Mouse (Mus musculus) small intestine, adult 2 months (tissue): ENCODE data around the gene Rpa1. TPM values are rescaled to one million over a fixed set of nuclear protein-coding genes. Genes with fewer than 3 reads are reported as not detected.

Source experiments
- H3K27ac ChIP-seq: fragments of 200-500 bp; 2 replicates; pipeline ENCODE4 v1.5.1; 2012; ENCODE audit warnings: low read depth, low read length, control low read depth, inconsistent platforms; ENCODE audit not compliant: insufficient read depth
- H3K27me3 ChIP-seq: fragments of 200-500 bp; 2 replicates; pipeline ENCODE4 v1.6.1; 2012; ENCODE audit warnings: mild to moderate bottlenecking, moderate library complexity, low read length, inconsistent platforms; ENCODE audit not compliant: control insufficient read depth, insufficient read depth
- H3K36me3 ChIP-seq: fragments of 200-500 bp; 2 replicates; pipeline ENCODE4 v1.6.1; 2012; ENCODE audit warnings: mild to moderate bottlenecking, low read length, control low read depth, inconsistent platforms; ENCODE audit not compliant: control insufficient read depth, insufficient read depth
- H3K4me1 ChIP-seq: fragments of 200-500 bp; 2 replicates; pipeline ENCODE4 v1.6.1; 2012; ENCODE audit warnings: low read length, inconsistent platforms, mixed read lengths; ENCODE audit not compliant: control insufficient read depth, insufficient read depth, insufficient read length
- H3K4me3 ChIP-seq: fragments of 200-500 bp; 2 replicates; pipeline ENCODE4 v1.5.1; 2012; ENCODE audit warnings: low read depth, mild to moderate bottlenecking, control low read depth, inconsistent platforms, low read length, moderate library complexity
- CTCF ChIP-seq: fragments of 200-500 bp; IDR thresholded peaks from 2 replicates; pipeline ENCODE4 v1.5.1; 2012; ENCODE audit warnings: low read depth, mild to moderate bottlenecking, control low read depth, inconsistent platforms, low read length, moderate library complexity, mixed read lengths; ENCODE audit not compliant: insufficient replicate concordance, insufficient read length; ENCODE audit errors: extremely low read depth
- POLR2A ChIP-seq: fragments of 200-500 bp; IDR thresholded peaks from 2 replicates; pipeline ENCODE4 v1.6.1; 2012; ENCODE audit warnings: low read depth, mild to moderate bottlenecking, control low read depth, inconsistent platforms, low read length, moderate library complexity
- WGBS: fragments of 180-500 bp; shearing (Covaris S2); methylation state at CpG from one replicate; pipeline ENCODE4 v1.1.7; 2018; 5-methylcytosine and 5-hydroxymethylcytosine counted together
- polyA plus RNA-seq: library from polyadenylated mRNA; depleted of rRNA; stranded (reverse); fragments of >200 nt; gene quantifications from 2 replicates; pipeline ENCODE4 v1.2.3, GENCODE M21; 2012

Rpa1 gene
- polyA plus RNA-seq, 1 experiment = 8.7 TPM

GRCm38 (mm10) chr11:75293852-75294361 lies 54.2 kb downstream of the Rpa1 start:
- no peak overlapping the region for H3K27ac ChIP-seq
- H3K4me1 ChIP-seq = peaks cover 10% of the 10 kb centered on the region
- 23% methylated on average over 21 of the region's 21 CpGs for WGBS
- H3K36me3 ChIP-seq = no peaks in the 10 kb centered on the region
- H3K27me3 ChIP-seq = no peaks in the 10 kb centered on the region; the same call in none of the 2 replicates
- H3K4me3 ChIP-seq = peak overlapping the region; percentile 16; the same call in 1 of the 2 replicates
- no peak for TF ChIP-seq CTCF
- no peak for TF ChIP-seq POLR2A

GRCm38 (mm10) chr11:75292281-75292680 lies 55.8 kb downstream of the Rpa1 start:
- no peaks in the 10 kb centered on the region for H3K36me3 ChIP-seq
- H3K4me1 ChIP-seq = peaks cover 10% of the 10 kb centered on the region
- H3K27ac ChIP-seq = no peak overlapping the region
- no peaks in the 10 kb centered on the region; the same call in none of the 2 replicates for H3K27me3 ChIP-seq
- WGBS = 93% methylated on average over 7 of the region's 7 CpGs
- no peak overlapping the region for H3K4me3 ChIP-seq
- no peak for TF ChIP-seq POLR2A
- TF ChIP-seq CTCF = no peak

DNA sequence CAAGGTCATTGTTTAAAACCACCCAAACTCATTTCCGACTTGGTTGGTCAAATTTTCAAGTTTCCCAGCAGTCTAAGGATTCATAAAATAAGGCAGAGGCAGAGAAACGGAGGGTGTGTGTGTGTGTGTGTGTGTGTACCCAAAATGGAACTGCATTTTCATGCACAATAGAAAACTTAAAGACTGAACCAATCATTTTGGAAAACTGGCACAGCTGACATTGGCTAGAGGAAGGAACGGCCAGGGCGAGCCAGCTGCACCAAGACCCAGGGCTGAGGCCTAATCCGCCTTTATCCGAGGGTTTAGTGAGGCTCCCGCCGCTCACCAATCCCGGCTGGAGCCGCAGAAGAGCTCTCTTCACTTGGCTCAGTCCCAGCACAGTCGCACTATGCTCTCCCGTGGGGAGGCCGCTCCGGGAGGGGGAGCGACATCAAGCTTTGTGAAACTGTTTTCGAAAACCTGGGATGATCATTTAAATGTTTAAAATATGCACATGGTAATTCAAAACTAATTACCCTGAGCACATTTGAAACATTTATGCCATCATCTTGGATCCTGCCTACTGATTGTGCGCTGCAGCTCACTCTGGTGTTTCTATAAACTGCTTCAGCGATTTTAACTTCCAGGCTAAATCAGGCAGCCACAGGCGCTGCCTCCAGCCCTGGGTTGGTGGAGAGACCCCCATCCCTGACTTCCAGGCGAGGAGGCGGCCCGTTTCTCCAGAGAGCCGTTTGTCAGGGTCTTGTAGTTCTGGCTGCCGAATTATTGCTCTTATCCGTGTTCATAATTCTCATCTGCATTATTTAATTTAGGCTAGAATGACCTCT lies 56.5 kb downstream of the Rpa1 start:
- TF ChIP-seq POLR2A (no peak), CTCF (no peak)
- Histone ChIP-seq H3K36me3 (no peaks in the 10 kb centered on the region), H3K27me3 (no peaks in the 10 kb centered on the region; the same call in none of the 2 replicates), H3K4me1 (peaks cover 10% of the 10 kb centered on the region), H3K4me3 (no peak overlapping the region), H3K27ac (no peak overlapping the region)
- WGBS = 70% methylated on average over 25 of the region's 25 CpGs

DNA sequence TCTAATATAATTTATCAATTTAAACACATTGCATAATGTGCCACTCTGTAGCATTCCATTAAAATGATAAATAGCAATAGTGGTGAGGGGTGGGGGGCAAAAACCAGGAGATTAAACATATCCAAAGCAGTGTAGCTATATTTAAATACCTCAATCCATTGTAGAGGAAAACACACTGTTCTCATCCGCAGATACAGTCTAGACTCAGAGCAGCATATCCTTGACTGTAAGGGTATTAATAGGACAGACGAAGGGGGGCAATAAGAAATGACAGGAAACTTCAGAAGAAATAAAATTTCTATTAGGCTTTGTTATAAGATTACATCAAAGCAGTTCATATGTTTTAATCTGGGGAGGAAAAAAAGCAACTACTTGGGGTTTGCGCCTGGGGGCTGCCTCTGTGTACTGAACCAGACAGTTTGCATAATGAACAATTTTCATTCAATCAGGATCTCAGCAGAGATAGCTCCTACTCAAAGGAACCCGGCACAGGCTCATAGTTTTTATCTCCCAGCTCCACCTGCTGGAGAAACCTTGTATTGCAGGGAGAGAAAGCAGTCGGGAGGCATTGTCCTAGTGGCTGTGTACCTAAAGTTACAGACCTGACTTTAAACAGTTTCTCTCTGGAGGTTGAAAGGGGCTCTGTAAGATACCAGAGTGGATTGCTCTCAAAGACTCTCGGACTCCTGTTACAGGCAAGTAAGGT lies 57.4 kb downstream of the Rpa1 start:
- Histone ChIP-seq H3K36me3 (no peaks in the 10 kb centered on the region), H3K4me3 (no peak overlapping the region), H3K27me3 (no peaks in the 10 kb centered on the region; the same call in 1 of the 2 replicates), H3K27ac (no peak overlapping the region), H3K4me1 (peaks cover 10% of the 10 kb centered on the region)
- TF ChIP-seq POLR2A (no peak), CTCF (peak; percentile 62; the same call in 1 of the 2 replicates)
- WGBS = 20% methylated on average over 6 of the region's 6 CpGs

- Histone ChIP-seq H3K27ac (no peak overlapping the region), H3K36me3 (no peaks in the 10 kb centered on the region), H3K27me3 (no peaks in the 10 kb centered on the region; the same call in 1 of the 2 replicates), H3K4me1 (peaks cover 2% of the 10 kb centered on the region), H3K4me3 (no peak overlapping the region)
- TF ChIP-seq POLR2A (no peak), CTCF (no peak)
- 23% methylated on average over 2 of the region's 2 CpGs for WGBS
Observed at GRCm38 (mm10) chr11:75289120-75289519, 59.0 kb downstream of the Rpa1 start.

GRCm38 (mm10) chr11:75288517-75288916 lies 59.6 kb downstream of the Rpa1 start:
- no peaks in the 10 kb centered on the region for H3K4me1 ChIP-seq
- H3K27ac ChIP-seq = no peak overlapping the region
- H3K27me3 ChIP-seq = no peaks in the 10 kb centered on the region; the same call in 1 of the 2 replicates
- 76% methylated on average over 8 of the region's 8 CpGs for WGBS
- H3K36me3 ChIP-seq = no peaks in the 10 kb centered on the region
- TF ChIP-seq CTCF (no peak), POLR2A (no peak)
- no peak overlapping the region for H3K4me3 ChIP-seq

DNA sequence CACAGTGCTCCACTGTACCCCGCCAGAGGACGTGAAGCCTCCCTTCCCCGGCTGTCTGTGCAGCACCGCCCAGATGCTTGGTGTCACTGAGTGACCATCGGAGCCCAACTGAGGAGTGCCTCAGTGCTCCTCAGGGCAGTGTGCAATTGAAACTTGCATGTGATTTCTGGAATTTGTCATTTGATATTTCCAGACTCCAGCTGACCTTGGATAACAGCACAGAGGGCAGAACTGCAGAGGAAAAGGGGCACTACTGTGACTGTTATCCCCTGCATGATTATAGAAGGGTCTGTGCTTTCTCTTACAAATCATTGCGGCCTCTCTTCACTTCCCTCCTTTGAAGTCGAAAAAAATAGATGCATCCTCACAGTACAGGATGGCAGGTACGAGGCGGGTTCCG lies 60.2 kb downstream of the Rpa1 start:
- H3K4me3 ChIP-seq = no peak overlapping the region
- no peaks in the 10 kb centered on the region; the same call in 1 of the 2 replicates for H3K27me3 ChIP-seq
- WGBS = 87% methylated on average over 10 of the region's 10 CpGs
- no peak for TF ChIP-seq CTCF
- no peak for TF ChIP-seq POLR2A
- H3K4me1 ChIP-seq = no peaks in the 10 kb centered on the region
- H3K27ac ChIP-seq = no peak overlapping the region
- H3K36me3 ChIP-seq = no peaks in the 10 kb centered on the region
